Mouse (Mus musculus) C2C12 (cell line): ENCODE measurements at regions not wholly inside any gene's neighbourhood (a gene's known extent, or its start where the extent isn't known, plus 50 kb on each side); places are given as distances from the start of the nearest gene placed in this dataset.

ENCODE experiments used
- CEBPB ChIP-seq: IDR thresholded peaks from one replicate; pipeline ENCODE4 v1.6.1; 2011; ENCODE audit warnings: low read depth, mild to moderate bottlenecking, control low read depth, moderate library complexity
- CTCF ChIP-seq: IDR thresholded peaks from one replicate; pipeline ENCODE4 v1.5.1; 2011; ENCODE audit not compliant: control insufficient read depth, insufficient read depth, insufficient read length
- MAX ChIP-seq: IDR thresholded peaks from one replicate; pipeline ENCODE4 v1.6.1; 2011; ENCODE audit warnings: mild to moderate bottlenecking, control low read depth
- USF1 ChIP-seq: IDR thresholded peaks from one replicate; pipeline ENCODE4 v1.6.1; 2011; ENCODE audit warnings: low read depth, mild to moderate bottlenecking, control low read depth, moderate library complexity

DNA sequence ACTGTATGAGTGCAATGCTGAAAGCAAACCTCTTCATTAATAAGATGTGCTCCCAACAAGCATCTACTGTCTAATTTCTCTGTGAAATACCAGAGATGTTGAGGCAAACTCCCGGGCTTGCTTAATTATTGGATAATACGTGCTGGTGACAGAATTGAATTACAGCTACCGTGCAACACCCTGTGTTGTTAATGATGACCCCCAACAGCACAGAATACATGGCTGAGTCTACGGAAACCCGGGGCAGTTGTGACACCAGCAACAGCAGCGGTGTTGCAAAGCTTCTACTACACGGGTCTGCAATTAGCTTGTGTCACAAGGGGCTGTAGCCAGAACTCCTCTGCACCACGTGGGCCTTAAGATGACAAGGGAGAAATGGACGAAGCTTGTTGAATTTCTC lies 224.2 kb downstream of the Skap2 start:
- TF ChIP-seq CTCF (no peak), CEBPB (no peak), USF1 (no peak), MAX (no peak)
